Mouse (Mus musculus) monocyte, adult 59 days (primary cell): ENCODE results near the gene Mtcp1. TPM values are rescaled to one million over a fixed set of nuclear protein-coding genes. Genes with fewer than 3 reads are reported as not detected.

Experiments used
- total RNA-seq, 2 experiments: library from RNA; stranded (reverse); gene quantifications; one replicate each; pipeline ENCODE4 v1.2.4; 2023

Gene Mtcp1
- total RNA-seq, result 1 to 10 TPM; 5.9 to 7.4 TPM

DNA sequence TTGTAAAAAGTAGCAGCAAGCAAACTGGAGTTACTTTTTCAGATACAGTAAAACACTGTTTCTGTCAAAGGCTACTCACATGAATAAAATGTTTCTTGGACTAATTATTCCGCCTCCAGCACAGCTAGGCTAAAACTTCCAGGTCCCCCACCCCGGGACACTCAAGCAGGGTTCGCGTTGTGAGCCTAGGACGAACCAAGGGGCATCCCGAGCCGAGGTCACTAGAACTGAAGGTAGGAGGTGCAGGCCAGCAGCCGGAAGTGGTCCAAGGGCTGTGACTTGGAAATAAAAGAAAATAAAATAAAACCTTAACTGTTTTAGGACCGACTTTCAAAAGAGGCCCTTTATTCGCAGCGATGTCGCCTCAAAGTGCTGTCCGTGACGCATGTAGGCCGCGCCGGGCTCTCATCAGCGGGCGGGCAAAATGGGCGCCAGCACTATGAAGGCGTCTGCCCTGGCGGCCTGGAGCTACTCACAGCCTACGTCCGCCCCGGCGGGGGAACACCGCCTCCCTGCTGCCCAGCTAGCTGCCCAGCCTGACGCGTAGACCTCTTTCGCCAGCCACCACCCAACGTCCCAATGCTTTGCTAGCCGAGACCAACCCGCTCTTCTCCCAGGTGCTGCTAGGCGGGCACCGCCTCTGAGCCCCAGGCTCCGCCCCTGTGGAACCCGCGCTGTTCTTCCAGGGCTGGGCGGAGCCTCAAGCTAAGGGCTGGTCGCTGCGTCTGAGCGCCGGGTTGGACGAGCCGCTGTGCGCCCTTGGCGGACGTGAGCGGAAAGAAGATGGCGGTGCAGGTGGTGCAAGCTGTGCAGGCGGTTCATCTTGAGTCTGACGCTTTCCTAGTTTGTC, at the start of gene Mtcp1, which contains the start of the genes Cmc4 and Brcc3:
Mtcp1 (minus strand) TSS at position 653 of the 850 bp plus-strand sequence.
Cmc4 (minus strand) TSS at position 649 of the 850 bp plus-strand sequence.
Brcc3 (plus strand) TSS at position 693 of the 850 bp plus-strand sequence.

DNA sequence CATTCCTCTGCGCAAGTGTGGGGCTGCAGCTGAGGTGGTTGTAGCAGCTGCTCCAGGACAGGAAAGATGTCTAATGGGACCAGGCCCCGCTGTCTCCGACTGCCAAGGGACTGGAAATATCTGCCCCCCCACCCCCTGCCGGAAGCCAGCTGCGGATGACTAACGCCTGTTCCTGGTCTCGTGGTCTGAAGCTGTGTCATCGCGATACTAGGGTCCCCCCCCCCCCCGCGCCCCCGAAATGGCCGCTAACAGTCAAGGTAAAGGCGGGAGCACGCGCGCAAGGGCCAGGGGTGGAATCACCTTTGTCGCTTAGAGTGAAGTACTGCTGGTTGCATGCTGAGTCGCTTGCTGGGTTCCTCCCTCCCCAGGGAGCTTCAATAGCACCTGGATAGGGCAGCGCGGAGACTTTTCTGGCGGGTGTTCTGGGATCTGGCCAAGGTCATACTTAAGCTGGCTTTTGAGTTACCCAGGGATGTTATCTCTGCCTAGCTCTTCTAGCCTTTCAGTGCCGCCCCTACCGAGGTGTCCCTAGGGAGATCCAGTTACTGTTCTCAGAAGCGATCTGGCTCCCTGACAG, 34.1 kb downstream of the Mtcp1 start, which contains the start of the genes Fundc2 and F8:
Fundc2 (plus strand) TSS at position 205 of the 577 bp plus-strand sequence.
F8 (minus strand) TSS at position 421 of the 577 bp plus-strand sequence.

Other genes with a start within 250 kb of the Mtcp1 start
- gene Fundc2, start 34.2 kb downstream of the Mtcp1 start, total RNA-seq, result 10 to 100 TPM; 13.7 to 18.2 TPM
- gene F8, start 34.0 kb downstream of the Mtcp1 start, total RNA-seq, result under 1 TPM; 0.10 to 0.12 TPM
- 1 to 10 TPM; 5.7 to 6.7 TPM for gene Cmc4, start within 50 bp of the Mtcp1 start, total RNA-seq
- gene Brcc3, start within 50 bp of the Mtcp1 start, total RNA-seq, result 10 to 100 TPM; 16.5 to 17.9 TPM
- gene Vbp1, start 97.7 kb upstream of the Mtcp1 start, total RNA-seq, result 10 to 100 TPM; 41.1 to 46.3 TPM
- gene Rab39b, start 161.6 kb upstream of the Mtcp1 start, total RNA-seq, result not detected